Mouse (Mus musculus) C2C12 (cell line): Measurements from ENCODE around the gene Mgat4d. TPM values are rescaled to one million over a fixed set of nuclear protein-coding genes. Genes with fewer than 3 reads are reported as not detected.
A peak's percentile ranks its signal among the peaks of the same experiment; 100 is the strongest.

Experiments used
- H3K27me3 ChIP-seq: one replicate; pipeline ENCODE4 v1.6.1; 2011; ENCODE audit not compliant: control insufficient read depth, insufficient read depth, insufficient read length
- H3K36me3 ChIP-seq: one replicate; pipeline ENCODE4 v1.6.1; 2011; ENCODE audit not compliant: control insufficient read depth, insufficient read depth
- H3K4me3 ChIP-seq: one replicate; pipeline ENCODE4 v1.5.1; 2011; ENCODE audit warnings: mild to moderate bottlenecking, control low read depth; ENCODE audit not compliant: poor library complexity, insufficient read depth, severe bottlenecking
- H3K79me2 ChIP-seq: one replicate; pipeline ENCODE4 v1.6.1; 2011; ENCODE audit not compliant: control insufficient read depth, insufficient read depth
- H3K79me3 ChIP-seq: one replicate; pipeline ENCODE4 v1.6.1; 2011; ENCODE audit warnings: low read depth, control low read depth
- H3ac ChIP-seq: one replicate; pipeline ENCODE3; 2011; ENCODE audit warnings: low read depth; ENCODE audit not compliant: control insufficient read depth, insufficient read length
- CEBPB ChIP-seq: IDR thresholded peaks from one replicate; pipeline ENCODE4 v1.6.1; 2011; ENCODE audit warnings: low read depth, mild to moderate bottlenecking, control low read depth, moderate library complexity
- CTCF ChIP-seq: IDR thresholded peaks from one replicate; pipeline ENCODE4 v1.5.1; 2011; ENCODE audit not compliant: control insufficient read depth, insufficient read depth, insufficient read length
- FOSL1 ChIP-seq: IDR thresholded peaks from one replicate; pipeline ENCODE4 v1.8.0; 2011; ENCODE audit warnings: mild to moderate bottlenecking, low read length; ENCODE audit not compliant: poor library complexity, insufficient read depth, severe bottlenecking
- MAX ChIP-seq: IDR thresholded peaks from one replicate; pipeline ENCODE4 v1.6.1; 2011; ENCODE audit warnings: mild to moderate bottlenecking, control low read depth
- MYOD1 ChIP-seq: IDR thresholded peaks from one replicate; pipeline ENCODE4 v1.6.1; 2011; ENCODE audit warnings: low read depth; ENCODE audit not compliant: control insufficient read depth, insufficient read length
- MYOG ChIP-seq: IDR thresholded peaks from one replicate; pipeline ENCODE4 v1.6.1; 2011; ENCODE audit not compliant: control insufficient read depth, insufficient read length; ENCODE audit errors: extremely low read depth
- USF1 ChIP-seq: IDR thresholded peaks from one replicate; pipeline ENCODE4 v1.6.1; 2011; ENCODE audit warnings: low read depth, mild to moderate bottlenecking, control low read depth, moderate library complexity
- polyA plus RNA-seq: library from polyadenylated mRNA; unstranded; fragments of >200 nt; fragmentation: generic; extraction: Trizol; gene quantifications from one replicate; pipeline ENCODE4 v1.2.1, GENCODE M21; 2012; ENCODE audit warnings: missing spikeins

Mgat4d gene
- polyA plus RNA-seq, 1 experiment, result not detected

- Histone ChIP-seq H3K4me3 (no peak overlapping the region), H3K27me3 (no peaks in the 10 kb centered on the region), H3K79me3 (no peaks in the 10 kb centered on the region), H3ac (no peak overlapping the region), H3K36me3 (no peaks in the 10 kb centered on the region), H3K79me2 (no peaks in the 10 kb centered on the region)
- no peak for TF ChIP-seq CEBPB
These were observed 32.7 kb downstream of the Mgat4d start for GRCm38 (mm10) chr8:83381016-83381415.

GRCm38 (mm10) chr8:83382850-83383249 lies 34.6 kb downstream of the Mgat4d start:
- TF ChIP-seq MAX (no peak), FOSL1 (no peak), MYOD1 (no peak), USF1 (no peak), CEBPB (no peak), MYOG (no peak), CTCF (no peak)
- H3K79me3 ChIP-seq, result no peaks in the 10 kb centered on the region
- H3K79me2 ChIP-seq, result no peaks in the 10 kb centered on the region
- no peak overlapping the region for H3ac ChIP-seq
- no peaks in the 10 kb centered on the region for H3K36me3 ChIP-seq
- no peak overlapping the region for H3K4me3 ChIP-seq
- H3K27me3 ChIP-seq, result no peaks in the 10 kb centered on the region

GRCm38 (mm10) chr8:83389316-83390005 lies 41.2 kb downstream of the Mgat4d start, which contains the start of gene Clgn:
Gene Clgn (plus strand): TSS chr8:83389867.
- Histone ChIP-seq H3K79me3 (no peaks in the 10 kb centered on the region), H3K27me3 (peaks cover 23% of the 10 kb centered on the region), H3K4me3 (no peak within 1 kb of the TSS), H3K79me2 (no peaks in the 10 kb centered on the region), H3ac (peak within 1 kb of the TSS; percentile 45), H3K36me3 (no peaks in the 10 kb centered on the region)
- TF ChIP-seq CTCF (no peak), MAX (no peak), FOSL1 (no peak), MYOG (no peak), MYOD1 (no peak), USF1 (no peak), CEBPB (no peak)

GRCm38 (mm10) chr8:83390006-83390701 lies 41.9 kb downstream of the Mgat4d start:
- Histone ChIP-seq H3K79me3 (no peaks in the 10 kb centered on the region), H3K27me3 (peaks cover 23% of the 10 kb centered on the region), H3K79me2 (no peaks in the 10 kb centered on the region), H3K4me3 (no peak overlapping the region), H3ac (peak overlapping the region; percentile 45), H3K36me3 (no peaks in the 10 kb centered on the region)
- TF ChIP-seq MAX, result no peak
- no peak for TF ChIP-seq USF1
- no peak for TF ChIP-seq FOSL1
- TF ChIP-seq MYOG, result no peak
- no peak for TF ChIP-seq MYOD1
- TF ChIP-seq CTCF, result no peak
- no peak for TF ChIP-seq CEBPB

DNA sequence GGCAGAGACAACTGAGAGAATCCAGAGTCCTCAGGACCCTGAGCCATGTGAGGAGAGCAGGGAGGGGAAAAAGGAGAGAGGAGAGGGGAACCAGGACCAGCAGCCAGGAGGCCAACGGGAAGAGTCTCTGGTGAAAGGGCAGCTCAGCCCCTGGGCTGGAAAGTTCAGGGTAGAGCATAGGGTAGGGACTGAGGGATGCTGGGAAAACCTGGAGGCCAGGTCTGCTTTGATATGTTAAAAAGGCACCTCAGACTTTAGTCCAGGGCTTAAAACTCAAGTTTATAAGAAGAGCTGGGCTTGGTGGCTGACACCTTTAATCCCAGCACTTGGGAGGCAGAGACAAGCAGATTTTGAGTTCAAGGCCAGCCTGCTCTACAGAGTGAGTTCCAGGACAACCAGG lies 44.2 kb downstream of the Mgat4d start:
- Histone ChIP-seq H3K36me3 (no peaks in the 10 kb centered on the region), H3K79me3 (no peaks in the 10 kb centered on the region), H3ac (no peak overlapping the region), H3K79me2 (no peaks in the 10 kb centered on the region), H3K27me3 (peaks cover 29% of the 10 kb centered on the region), H3K4me3 (no peak overlapping the region)
- no peak for TF ChIP-seq CEBPB
- TF ChIP-seq FOSL1, result no peak
- no peak for TF ChIP-seq CTCF
- no peak for TF ChIP-seq USF1
- no peak for TF ChIP-seq MYOD1
- no peak for TF ChIP-seq MAX

DNA sequence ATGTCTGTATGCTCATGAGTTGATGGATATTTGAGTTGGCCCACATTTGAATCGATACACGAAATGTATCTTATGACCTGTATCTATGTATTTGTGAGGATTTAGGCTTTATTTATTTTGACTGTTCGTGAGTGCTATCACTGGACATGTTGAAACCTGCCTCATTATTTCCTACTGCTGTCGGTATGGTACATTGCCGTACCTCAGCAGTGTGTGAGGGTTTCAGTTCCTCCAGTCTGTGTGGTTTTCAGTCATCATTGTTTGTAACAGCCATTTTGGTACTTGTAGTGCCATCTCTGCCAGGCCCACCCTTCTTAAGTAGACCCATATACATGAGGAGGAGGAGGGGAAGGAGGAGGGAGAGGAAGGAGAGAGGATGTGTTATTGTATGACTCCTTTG lies 46.1 kb downstream of the Mgat4d start:
- Histone ChIP-seq H3K27me3 (peaks cover 21% of the 10 kb centered on the region), H3K4me3 (no peak overlapping the region), H3K79me3 (no peaks in the 10 kb centered on the region), H3K79me2 (no peaks in the 10 kb centered on the region), H3ac (no peak overlapping the region), H3K36me3 (no peaks in the 10 kb centered on the region)
- TF ChIP-seq CEBPB (no peak), MAX (no peak), MYOG (no peak), MYOD1 (no peak), USF1 (no peak), CTCF (no peak), FOSL1 (no peak)
